Comparison of ENCODE assay signal across 29 mouse cellular contexts in the genomic region with DNA sequence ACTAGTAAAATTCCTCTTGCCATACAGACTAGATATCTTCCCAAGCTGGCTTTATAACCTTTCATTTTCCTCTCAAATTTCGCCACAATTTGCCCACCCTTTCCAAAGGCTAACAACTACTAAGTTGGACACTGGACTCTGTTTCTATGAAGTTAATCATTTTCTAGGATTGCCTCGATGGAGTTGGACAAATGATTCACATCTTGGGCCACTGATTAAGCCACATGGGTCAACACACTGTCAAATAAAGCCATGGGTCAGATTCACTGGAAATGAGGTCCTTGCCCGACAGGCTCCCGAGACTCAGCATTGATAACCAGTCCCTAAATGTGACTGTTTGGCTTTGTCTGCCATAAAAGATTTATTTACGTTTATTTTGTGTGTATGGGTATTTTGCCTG. TPM values are rescaled to one million over a fixed set of nuclear protein-coding genes. Genes with fewer than 3 reads are reported as not detected.
A peak's percentile ranks its signal among the peaks of the same experiment; 100 is the strongest.
DNase-seq lines count a peak whose midpoint lies in the region; ATAC-seq and TF ChIP-seq lines count a peak whose summit lies in the region.
"Had no signal": no experiment of that assay in that cellular context is flagged by ENCODE, and none has a peak within 500 bp of the region (broad histone marks: within the 10 kb centered on the region; RNA-seq: fewer than 3 reads in every experiment).

No protein-coding gene starts in this region.

- H3K79me2 ChIP-seq in liver, adult 2 months (ENCODE audit: control insufficient read depth, insufficient read depth, low read length): peaks cover 2% of the 10 kb centered on the region; the same call in 1 of the 2 replicates

- peaks cover 33% of the 10 kb centered on the region for H3K4me1 ChIP-seq in liver, adult 2 months (ENCODE audit: control insufficient read depth, insufficient read depth, low read length)
- peaks cover 0 to 2% of the 10 kb centered on the region in 2 experiments; a peak in 1 of 4 replicates for H3K4me1 ChIP-seq in liver, embryonic 14.5 days (replicated peaks; ENCODE audit: control insufficient read depth in 2 of 2, insufficient read depth in 2 of 2, low read length in 1 of 2)
- H3K4me1 ChIP-seq in midbrain, embryonic 14.5 days (ENCODE audit: control insufficient read depth, insufficient read depth, low read length): no peaks in the 10 kb centered on the region
- H3K4me1 ChIP-seq: embryonic facial prominence, embryonic 15.5 days; heart, embryonic 10.5 days; hindbrain, embryonic 13.5 days; neural tube, embryonic 12.5 days had no signal

- TF ChIP-seq POLR2A in liver, adult 2 months (IDR thresholded peaks at IDR 0.05; ENCODE audit: extremely low read depth, insufficient read depth, low read length): no peak

- peaks cover 4% of the 10 kb centered on the region; the same call in 1 of the 2 replicates for H3K36me3 ChIP-seq in liver, adult 2 months (ENCODE audit: control insufficient read depth, insufficient read depth, low read length)
- no peaks in the 10 kb centered on the region for H3K36me3 ChIP-seq in liver, embryonic 14.5 days (replicated peaks; ENCODE audit: control insufficient read depth, insufficient read depth, low read depth)
- H3K36me3 ChIP-seq in midbrain, embryonic 14.5 days (ENCODE audit: control insufficient read depth, insufficient read depth, low read length): no peaks in the 10 kb centered on the region
- H3K36me3 ChIP-seq: embryonic facial prominence, embryonic 15.5 days; forebrain, embryonic 10.5 days; heart, embryonic 10.5 days; neural tube, embryonic 12.5 days had no signal

- peak overlapping the region; percentile 48; the same call in 1 of the 2 replicates for H3K9ac ChIP-seq in liver, adult 2 months (ENCODE audit: low read depth, low read length)
- no peak overlapping the region for H3K9ac ChIP-seq in liver, embryonic 14.5 days (replicated peaks)
- H3K9ac ChIP-seq in midbrain, embryonic 14.5 days (replicated peaks; ENCODE audit: low read length): no peak overlapping the region
- H3K9ac ChIP-seq: embryonic facial prominence, embryonic 15.5 days; forebrain, postnatal 0 days; hindbrain, embryonic 13.5 days; lung, embryonic 14.5 days; neural tube, embryonic 12.5 days had no signal

- TF ChIP-seq EP300 in liver, embryonic 14.5 days (IDR thresholded peaks at IDR 0.05; ENCODE audit: low read depth): no peak

- no peaks in the 10 kb centered on the region for H3K27me3 ChIP-seq in liver, adult 2 months (ENCODE audit: control insufficient read depth, insufficient read depth, low read length)
- H3K27me3 ChIP-seq in liver, embryonic 14.5 days (ENCODE audit: control insufficient read depth, insufficient read depth, low read length): peaks cover 7% of the 10 kb centered on the region
- H3K27me3 ChIP-seq in midbrain, embryonic 14.5 days (ENCODE audit: control insufficient read depth, insufficient read depth, low read length): no peaks in the 10 kb centered on the region
- H3K27me3 ChIP-seq: embryonic facial prominence, embryonic 15.5 days had no signal

- H3K9me3 ChIP-seq in liver, embryonic 14.5 days (ENCODE audit: control insufficient read depth, low read length): no peaks in the 10 kb centered on the region
- no peaks in the 10 kb centered on the region for H3K9me3 ChIP-seq in midbrain, embryonic 14.5 days (ENCODE audit: control insufficient read depth, low read length)
- H3K9me3 ChIP-seq: neural tube, embryonic 12.5 days had no signal

- peak overlapping the region; percentile 77 for H3K27ac ChIP-seq in liver, adult 2 months (replicated peaks; ENCODE audit: insufficient read depth, low read depth, low read length)
- no peak overlapping the region for H3K27ac ChIP-seq in liver, embryonic 14.5 days
- H3K27ac ChIP-seq in midbrain, embryonic 14.5 days (replicated peaks; ENCODE audit: low read depth, low read length): no peak overlapping the region
- H3K27ac ChIP-seq: embryonic facial prominence, embryonic 15.5 days; forebrain, embryonic 10.5 days; heart, embryonic 10.5 days; hindbrain, embryonic 13.5 days; left cerebral cortex, adult 2 months; midbrain, embryonic 10.5 days; neural tube, embryonic 12.5 days had no signal

- 18% methylated on average over 5 of the region's 5 CpGs for WGBS in liver, adult 2 months
- 58% methylated on average over 5 of the region's 5 CpGs for WGBS in liver, embryonic 14.5 days (ENCODE audit: insufficient replicate concordance)
- 90% methylated on average over 5 of the region's 5 CpGs for WGBS in midbrain, embryonic 14.5 days

- H3K4me3 ChIP-seq in liver, adult 2 months (ENCODE audit: insufficient read depth, low read depth, low read length): no peak overlapping the region
- no peak overlapping the region for H3K4me3 ChIP-seq in liver, embryonic 14.5 days (ENCODE audit: insufficient read depth in 1 of 2, low read depth in 2 of 2, low read length in 2 of 2)
- no peak overlapping the region for H3K4me3 ChIP-seq in midbrain, embryonic 14.5 days (replicated peaks; ENCODE audit: low read depth, low read length)
- H3K4me3 ChIP-seq: embryonic facial prominence, embryonic 15.5 days; forebrain, embryonic 10.5 days; heart, embryonic 10.5 days; hindbrain, embryonic 13.5 days; left cerebral cortex, adult 2 months; midbrain, embryonic 10.5 days; neural tube, embryonic 12.5 days had no signal

- H3K4me2 ChIP-seq in liver, embryonic 14.5 days (ENCODE audit: low read depth): no peak overlapping the region
- no peak overlapping the region for H3K4me2 ChIP-seq in midbrain, embryonic 14.5 days (ENCODE audit: low read length)
- H3K4me2 ChIP-seq: embryonic facial prominence, embryonic 15.5 days; hindbrain, embryonic 13.5 days; lung, embryonic 14.5 days; neural tube, embryonic 12.5 days had no signal

- DNase-seq in liver, adult 2 months (ENCODE audit: extremely low read depth, low read depth, low spot score): peak; percentile 99
- DNase-seq in liver: no peak
- peak; percentile 70 for DNase-seq in kidney, postnatal 14 days
- no peak for DNase-seq in liver, embryonic 14.5 days (ENCODE audit: low read depth in 3 of 3, low spot score in 3 of 3)
- DNase-seq in lung, postnatal 10 days: no peak
- no peak for DNase-seq in left cerebral cortex, adult 8-10 months (ENCODE audit: low spot score in 2 of 2)
- no peak for DNase-seq in midbrain, embryonic 14.5 days
- DNase-seq: adrenal gland, postnatal 25 days; cerebellum, adult 11-12 months; cerebellum, postnatal 14 days; embryo, embryonic 11 days; forebrain, postnatal 0 days; heart, postnatal 10 days; lung, embryonic 14.5 days; lung, postnatal 4 days had no signal

- ATAC-seq in liver, embryonic 14.5 days (ENCODE audit: insufficient read depth): peak; percentile 55; the same call in 1 of the 2 replicates
- no peak for ATAC-seq in midbrain, embryonic 14.5 days (ENCODE audit: low FRiP score, low TSS enrichment)
- ATAC-seq: CD4-positive, CD25-positive, alpha-beta regulatory T cell, adult 4 months; forebrain, postnatal 0 days; inflammation-experienced regulatory T-cells, adult 6 months had no signal

- no peak for TF ChIP-seq CTCF in liver, adult 2 months (IDR thresholded peaks at IDR 0.05; ENCODE audit: low read depth, low read length)
- TF ChIP-seq CTCF in liver, embryonic 14.5 days (IDR thresholded peaks at IDR 0.05; ENCODE audit: low read depth): no peak

RNA-seq across cellular contexts. Expression of a gene that starts 3.5 kb away (rescaled TPM):
- not detected in 2 replicates for total RNA-seq in liver, adult 2 months (2014; rRNA removed)
- polyA plus RNA-seq in liver, adult 2 months (2012; rRNA removed): not detected in 2 replicates
- polyA plus RNA-seq in liver, embryonic 14.5 days (2012; rRNA removed): not detected in 2 replicates
- polyA plus RNA-seq in liver, embryonic 14.5 days (2014; fragmentation: Nextera tagmentation; extraction: Ambion mirVana): not detected in 2 replicates
- total RNA-seq in left cerebral cortex, adult 8-10 months (2022): 1 to 10 TPM in 1 of 4 experiments, not detected in 3; 1.3 TPM
- polyA plus RNA-seq in midbrain, embryonic 14.5 days (2014; fragmentation: Nextera tagmentation; extraction: Ambion mirVana): not detected in 2 replicates
- total RNA-seq: adrenal gland, postnatal 25 days; ES-E14; forebrain, postnatal 0 days; gastrocnemius, adult 18-20 months; gastrocnemius, postnatal 4 days; heart, postnatal 10 days; monocyte, adult 5-6 weeks had no signal
- polyA plus RNA-seq: CD4-positive, CD25-positive, alpha-beta regulatory T cell, adult 4 months; embryonic facial prominence, embryonic 15.5 days; forebrain, embryonic 10.5 days; forebrain, postnatal 0 days; heart, embryonic 10.5 days; hindbrain, embryonic 13.5 days; inflammation-experienced regulatory T-cells, adult 6 months; limb, embryonic 11.5 days; lung, embryonic 14.5 days; midbrain, embryonic 10.5 days; neural tube, embryonic 12.5 days had no signal

RNA-seq across cellular contexts. Expression of a gene that starts 4.1 kb away (rescaled TPM):
- total RNA-seq in liver, adult 2 months (2014; rRNA removed): 43.4 and 53.4 TPM in 2 replicates
- 44.7 and 71.6 TPM in 2 replicates for polyA plus RNA-seq in liver, adult 2 months (2012; rRNA removed)
- 4.8 and 5.0 TPM in 2 replicates for polyA plus RNA-seq in liver, embryonic 14.5 days (2012; rRNA removed)
- polyA plus RNA-seq in liver, embryonic 14.5 days (2014; fragmentation: Nextera tagmentation; extraction: Ambion mirVana): 7.9 and 8.4 TPM in 2 replicates
- 1 to 10 TPM; 2.1 to 2.9 (median 2.3) TPM for total RNA-seq in left cerebral cortex, adult 8-10 months (2022)
- 0.18 and 0.62 TPM in 2 replicates for polyA plus RNA-seq in midbrain, embryonic 14.5 days (2014; fragmentation: Nextera tagmentation; extraction: Ambion mirVana)
- total RNA-seq: monocyte, adult 5-6 weeks had no signal

RNA-seq across cellular contexts. Expression of a gene that starts 9.7 kb away (rescaled TPM):
- 45.4 and 58.2 TPM in 2 replicates for total RNA-seq in liver, adult 2 months (2014; rRNA removed)
- 33.7 and 59.9 TPM in 2 replicates for polyA plus RNA-seq in liver, adult 2 months (2012; rRNA removed)
- polyA plus RNA-seq in liver, embryonic 14.5 days (2012; rRNA removed): 2.0 and 2.6 TPM in 2 replicates
- polyA plus RNA-seq in liver, embryonic 14.5 days (2014; fragmentation: Nextera tagmentation; extraction: Ambion mirVana): 3.7 and 4.4 TPM in 2 replicates
- total RNA-seq in left cerebral cortex, adult 8-10 months (2022): 1 to 10 TPM; 2.0 to 3.2 (median 2.5) TPM
- 0.88 and 1.2 TPM in 2 replicates for polyA plus RNA-seq in midbrain, embryonic 14.5 days (2014; fragmentation: Nextera tagmentation; extraction: Ambion mirVana)
- total RNA-seq: adrenal gland, postnatal 25 days; gastrocnemius, adult 18-20 months; gastrocnemius, postnatal 4 days; monocyte, adult 5-6 weeks had no signal
- polyA plus RNA-seq: CD4-positive, CD25-positive, alpha-beta regulatory T cell, adult 4 months; embryonic facial prominence, embryonic 15.5 days; inflammation-experienced regulatory T-cells, adult 6 months had no signal

RNA-seq across cellular contexts. Expression of a gene that starts 26.9 kb away (rescaled TPM):
- not detected in 2 replicates for total RNA-seq in liver, adult 2 months (2014; rRNA removed)
- polyA plus RNA-seq in liver, adult 2 months (2012; rRNA removed): 0.06 TPM in 1 of 2 replicates, not detected in the other
- not detected in 2 replicates for polyA plus RNA-seq in liver, embryonic 14.5 days (2012; rRNA removed)
- polyA plus RNA-seq in liver, embryonic 14.5 days (2014; fragmentation: Nextera tagmentation; extraction: Ambion mirVana): not detected in 2 replicates
- total RNA-seq in left cerebral cortex, adult 8-10 months (2022): 1 to 10 TPM; 2.4 to 3.7 (median 3.5) TPM
- not detected in 2 replicates for polyA plus RNA-seq in midbrain, embryonic 14.5 days (2014; fragmentation: Nextera tagmentation; extraction: Ambion mirVana)
- total RNA-seq: ES-E14; gastrocnemius, adult 18-20 months; heart, postnatal 10 days; monocyte, adult 5-6 weeks had no signal
- polyA plus RNA-seq: CD4-positive, CD25-positive, alpha-beta regulatory T cell, adult 4 months; forebrain, embryonic 10.5 days; heart, embryonic 10.5 days; hindbrain, embryonic 13.5 days; inflammation-experienced regulatory T-cells, adult 6 months; limb, embryonic 11.5 days; lung, embryonic 14.5 days; midbrain, embryonic 10.5 days had no signal

RNA-seq across cellular contexts. Expression of a gene that starts 33.0 kb away (rescaled TPM):
- total RNA-seq in liver, adult 2 months (2014; rRNA removed): 26.1 and 30.8 TPM in 2 replicates
- polyA plus RNA-seq in liver, adult 2 months (2012; rRNA removed): 24.5 and 40.9 TPM in 2 replicates
- polyA plus RNA-seq in liver, embryonic 14.5 days (2012; rRNA removed): 12.8 and 14.7 TPM in 2 replicates
- 28.3 and 35.7 TPM in 2 replicates for polyA plus RNA-seq in liver, embryonic 14.5 days (2014; fragmentation: Nextera tagmentation; extraction: Ambion mirVana)
- total RNA-seq in left cerebral cortex, adult 8-10 months (2022): 10 to 100 TPM; 13.7 to 20.6 (median 17.5) TPM
- polyA plus RNA-seq in midbrain, embryonic 14.5 days (2014; fragmentation: Nextera tagmentation; extraction: Ambion mirVana): 98.3 and 108 TPM in 2 replicates
- total RNA-seq: monocyte, adult 5-6 weeks had no signal
- polyA plus RNA-seq: CD4-positive, CD25-positive, alpha-beta regulatory T cell, adult 4 months; inflammation-experienced regulatory T-cells, adult 6 months had no signal

Comparison
In these comparisons a context has a peak if more than half of its experiments do, and no peak if none do; other contexts are left out.
1. DNase-seq: peak in liver, adult 2 months (single experiment) and kidney, postnatal 14 days (single experiment); none in liver (single experiment), liver, embryonic 14.5 days (0 of 3), lung, postnatal 10 days (single experiment), left cerebral cortex, adult 8-10 months (0 of 2) and midbrain, embryonic 14.5 days (single experiment).